Mouse (Mus musculus): Measurements from ENCODE around the gene Prss46.

DNA sequence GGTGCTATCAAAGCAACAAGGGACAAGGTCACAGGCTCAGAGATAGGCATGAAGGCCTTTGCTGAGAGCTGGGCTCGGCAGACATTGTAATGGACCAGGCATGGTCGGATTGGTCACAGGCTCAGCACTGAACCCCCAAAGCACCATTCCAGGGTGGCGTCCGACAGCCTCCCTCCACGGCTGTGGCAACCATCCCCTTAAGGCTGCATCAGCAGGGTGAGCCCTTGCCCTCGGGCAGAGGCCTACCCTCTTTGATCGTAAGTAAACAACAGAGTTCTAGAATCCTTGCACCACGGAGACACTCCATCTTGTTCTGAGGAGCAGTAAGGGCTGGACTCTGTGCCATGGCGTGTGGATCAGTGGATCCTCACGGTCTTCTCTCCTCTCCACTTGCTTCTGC is at the start of gene Prss46:
- TF ChIP-seq CEBPB (IDR thresholded peaks at IDR 0.05; ENCODE audit: insufficient read depth, poor library complexity, severe bottlenecking) (no peak), POLR2A (IDR thresholded peaks at IDR 0.05; ENCODE audit: insufficient read length, low read depth) (no peak), TCF12 (IDR thresholded peaks at IDR 0.05; ENCODE audit: insufficient read depth, poor library complexity, severe bottlenecking) (no peak), E2F4 (IDR thresholded peaks at IDR 0.05; ENCODE audit: insufficient read depth) (no peak)
